In the genomic region with DNA sequence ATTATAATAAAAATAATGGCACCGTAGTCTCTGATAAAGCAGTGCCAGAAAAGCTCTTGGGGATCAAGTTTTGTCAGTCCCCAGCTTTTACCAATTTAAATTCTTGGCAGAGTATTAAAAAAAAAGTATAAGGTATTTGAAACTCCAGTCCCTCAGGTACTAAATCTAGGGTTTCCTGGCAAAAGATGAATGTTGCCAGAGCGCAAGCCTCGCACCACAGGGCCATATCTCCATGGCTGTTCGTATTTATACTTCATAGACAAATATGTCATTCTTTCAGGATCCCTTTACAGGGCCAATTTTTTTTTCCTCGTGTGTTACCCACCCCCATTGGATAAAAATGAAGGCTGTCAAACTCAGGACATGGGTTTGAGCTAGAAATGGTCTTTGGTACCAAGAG, we compare ENCODE assay signal across 17 mouse cellular contexts.
"Had no signal": no experiment of that assay in that cellular context is flagged by ENCODE, and none has a peak within 500 bp of the region (broad histone marks: within the 10 kb centered on the region; RNA-seq: fewer than 3 reads in every experiment).

No protein-coding gene starts in this region.

- H3K27ac ChIP-seq: lung, embryonic 15.5 days; macrophage; midbrain, embryonic 13.5 days; midbrain, embryonic 15.5 days; neural tube, embryonic 12.5 days; stomach, embryonic 15.5 days; stomach, postnatal 0 days had no signal

- H3K9ac ChIP-seq: lung, embryonic 15.5 days; midbrain, embryonic 13.5 days; midbrain, embryonic 15.5 days; neural tube, embryonic 12.5 days; stomach, embryonic 15.5 days had no signal

- H3K4me1 ChIP-seq: megakaryocyte, embryonic 14.5 days; midbrain, embryonic 15.5 days had no signal

- ATAC-seq: lung, postnatal 0 days; midbrain, embryonic 13.5 days; midbrain, embryonic 15.5 days had no signal

- H3K27me3 ChIP-seq: lung, embryonic 15.5 days; midbrain, embryonic 15.5 days; neural tube, embryonic 12.5 days; stomach, embryonic 15.5 days had no signal

- H3K4me3 ChIP-seq: lung, embryonic 15.5 days; megakaryocyte, embryonic 14.5 days; midbrain, embryonic 13.5 days; midbrain, embryonic 15.5 days; neural tube, embryonic 12.5 days; stomach, embryonic 15.5 days had no signal

- H3K36me3 ChIP-seq: lung, embryonic 15.5 days; midbrain, embryonic 13.5 days; midbrain, embryonic 15.5 days; neural tube, embryonic 12.5 days; stomach, embryonic 15.5 days had no signal

- H3K4me2 ChIP-seq: lung, embryonic 15.5 days; midbrain, embryonic 11.5 days; midbrain, embryonic 13.5 days; midbrain, embryonic 15.5 days; neural tube, embryonic 12.5 days; stomach, embryonic 15.5 days had no signal

- DNase-seq: lung, adult 2 months; lung, postnatal 14 days; lung, postnatal 36 days; right cerebral cortex, postnatal 14 days; thymus, adult 2 months; thymus, postnatal 25 days; thymus, postnatal 4 days had no signal

- H3K9me3 ChIP-seq: lung, embryonic 15.5 days; megakaryocyte, embryonic 14.5 days; midbrain, embryonic 13.5 days; midbrain, embryonic 15.5 days; neural tube, embryonic 12.5 days; stomach, embryonic 15.5 days had no signal
